In the genomic region with DNA sequence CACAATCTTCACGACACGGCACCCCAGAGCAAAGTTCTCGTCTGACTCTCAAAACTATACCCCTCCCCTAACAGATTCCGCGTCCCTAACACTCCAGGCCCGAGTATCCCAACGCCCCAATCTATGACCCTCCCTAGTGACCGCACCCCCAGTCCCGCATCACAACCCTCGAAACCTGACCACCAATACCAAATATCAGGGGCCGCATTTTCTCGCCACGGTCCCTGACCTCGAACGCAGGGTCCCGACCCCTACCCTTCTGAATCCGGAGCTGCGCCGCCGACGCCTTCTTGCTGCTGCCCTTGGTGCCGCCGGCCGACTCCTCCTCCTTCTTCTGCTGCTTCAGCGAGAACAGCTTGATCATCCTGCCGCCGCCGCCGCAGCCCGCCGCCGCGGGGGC, we compare ENCODE assay signal across 8 mouse cellular contexts. TPM values are rescaled to one million over a fixed set of nuclear protein-coding genes. Genes with fewer than 3 reads are reported as not detected.
DNase-seq lines count a peak whose midpoint lies in the region; ATAC-seq and TF ChIP-seq lines count a peak whose summit lies in the region.

No protein-coding gene starts in this region.

- no peaks in the 10 kb centered on the region for H3K9me3 ChIP-seq in lung, postnatal 0 days (ENCODE audit: low read length)
- no peaks in the 10 kb centered on the region for H3K9me3 ChIP-seq in forebrain, embryonic 14.5 days (replicated peaks; ENCODE audit: control insufficient read depth, low read length)
- no peaks in the 10 kb centered on the region for H3K9me3 ChIP-seq in liver, postnatal 0 days (ENCODE audit: low read length)

- peak overlapping the region; percentile 62 for H3K4me2 ChIP-seq in lung, postnatal 0 days (replicated peaks; ENCODE audit: low read depth, low read length)
- H3K4me2 ChIP-seq in forebrain, embryonic 14.5 days (ENCODE audit: low read length): peak overlapping the region; percentile 92
- H3K4me2 ChIP-seq in liver, postnatal 0 days (ENCODE audit: low read depth, low read length): peak overlapping the region; percentile 85

- peak overlapping the region; percentile 99 for H3K9ac ChIP-seq in lung, postnatal 0 days (replicated peaks; ENCODE audit: low read depth)
- peak overlapping the region; percentile 95 for H3K9ac ChIP-seq in forebrain, embryonic 14.5 days (ENCODE audit: low read length)
- peak overlapping the region; percentile 100 for H3K9ac ChIP-seq in liver, postnatal 0 days (replicated peaks)

- under 1% methylated on average over 28 of the region's 33 CpGs for WGBS in lung, postnatal 0 days
- under 1% methylated on average over 29 of the region's 33 CpGs for WGBS in forebrain, embryonic 14.5 days
- under 1% methylated on average over 32 of the region's 33 CpGs for WGBS in liver, postnatal 0 days (ENCODE audit: insufficient replicate concordance)

- TF ChIP-seq CTCF in lung, postnatal 0 days (IDR thresholded peaks at IDR 0.05): no peak
- no peak for TF ChIP-seq CTCF in liver, postnatal 0 days (IDR thresholded peaks at IDR 0.05; ENCODE audit: low read depth)

- peak overlapping the region; percentile 100 for H3K27ac ChIP-seq in lung, postnatal 0 days (ENCODE audit: low read length)
- peak overlapping the region; percentile 100 for H3K27ac ChIP-seq in forebrain, embryonic 14.5 days (ENCODE audit: low read depth, low read length)
- H3K27ac ChIP-seq in liver, postnatal 0 days (ENCODE audit: low read depth): peak overlapping the region; percentile 100

- H3K36me3 ChIP-seq in lung, postnatal 0 days (ENCODE audit: insufficient read depth, low read length): peaks cover 7% of the 10 kb centered on the region; the same call in 1 of the 2 replicates
- peaks cover 30% of the 10 kb centered on the region for H3K36me3 ChIP-seq in forebrain, embryonic 14.5 days (ENCODE audit: control insufficient read depth, insufficient read depth, low read length)
- H3K36me3 ChIP-seq in liver, postnatal 0 days (replicated peaks; ENCODE audit: insufficient read depth, low read length): peaks cover 24% of the 10 kb centered on the region

- peaks cover 29% of the 10 kb centered on the region for H3K4me1 ChIP-seq in lung, postnatal 0 days (ENCODE audit: insufficient read depth, low read depth, low read length)
- peaks cover 25% of the 10 kb centered on the region for H3K4me1 ChIP-seq in forebrain, embryonic 14.5 days (ENCODE audit: control insufficient read depth, insufficient read depth, low read length)
- H3K4me1 ChIP-seq in liver, postnatal 0 days (ENCODE audit: insufficient read depth): peaks cover 39% of the 10 kb centered on the region

- ATAC-seq in lung, postnatal 0 days: peak; percentile 6
- ATAC-seq in forebrain, embryonic 14.5 days: peak; percentile 1
- ATAC-seq in liver, postnatal 0 days: peak; percentile 14

- TF ChIP-seq EP300 in lung, postnatal 0 days (IDR thresholded peaks at IDR 0.05): no peak
- TF ChIP-seq EP300 in liver, postnatal 0 days (IDR thresholded peaks at IDR 0.05; ENCODE audit: low read depth): no peak

- DNase-seq in cerebellum, adult 8-10 months: peak; percentile 56
- no peak for DNase-seq in cerebellum, adult 11 months
- DNase-seq in lung, postnatal 0 days (ENCODE audit: low spot score): peak; percentile 77
- DNase-seq in lung, postnatal 14 days: no peak
- no peak for DNase-seq in forebrain, embryonic 14.5 days (ENCODE audit: low spot score)
- no peak for DNase-seq in liver, postnatal 0 days
- DNase-seq in thymus, postnatal 14 days: no peak
- DNase-seq in left cerebral cortex, adult 8-10 months (ENCODE audit: low spot score in 2 of 2): no peak

- H3K4me3 ChIP-seq in lung, postnatal 0 days (ENCODE audit: low read depth, low read length): peak overlapping the region; percentile 84
- H3K4me3 ChIP-seq in forebrain, embryonic 14.5 days (ENCODE audit: low read depth, low read length): peak overlapping the region; percentile 73
- H3K4me3 ChIP-seq in liver, postnatal 0 days (ENCODE audit: low read depth, low read length): peak overlapping the region; percentile 85

- no peaks in the 10 kb centered on the region for H3K27me3 ChIP-seq in lung, postnatal 0 days (replicated peaks; ENCODE audit: insufficient read depth, low read length)
- peaks cover 5% of the 10 kb centered on the region for H3K27me3 ChIP-seq in forebrain, embryonic 14.5 days (replicated peaks; ENCODE audit: control insufficient read depth, insufficient read depth, low read length)
- H3K27me3 ChIP-seq in liver, postnatal 0 days (ENCODE audit: insufficient read depth, low read length): no peaks in the 10 kb centered on the region

RNA-seq across cellular contexts. Expression of a gene that starts 0.7 kb away (rescaled TPM):
- 67.8 and 78.1 TPM in 2 replicates for polyA plus RNA-seq in lung, postnatal 0 days (2015; fragmentation: Nextera tagmentation; extraction: Ambion mirVana)
- 73.4 and 77.9 TPM in 2 replicates for polyA plus RNA-seq in forebrain, embryonic 14.5 days (2014; fragmentation: Nextera tagmentation; extraction: Ambion mirVana)
- polyA plus RNA-seq in liver, postnatal 0 days (2015; fragmentation: Nextera tagmentation; extraction: Ambion mirVana): 53.8 and 59.8 TPM in 2 replicates
- total RNA-seq in left cerebral cortex, adult 8-10 months (2022): 100 to 1,000 TPM; 220 to 248 (median 229) TPM

RNA-seq across cellular contexts. Expression of a gene that starts 2.8 kb away (rescaled TPM):
- polyA plus RNA-seq in lung, postnatal 0 days (2015; fragmentation: Nextera tagmentation; extraction: Ambion mirVana): 254 and 264 TPM in 2 replicates
- polyA plus RNA-seq in forebrain, embryonic 14.5 days (2014; fragmentation: Nextera tagmentation; extraction: Ambion mirVana): 189 and 215 TPM in 2 replicates
- polyA plus RNA-seq in liver, postnatal 0 days (2015; fragmentation: Nextera tagmentation; extraction: Ambion mirVana): 132 TPM in 2 replicates
- total RNA-seq in left cerebral cortex, adult 8-10 months (2022): 100 to 1,000 TPM; 152 to 158 (median 152) TPM

RNA-seq across cellular contexts. Expression of a gene that starts 17.2 kb away (rescaled TPM):
- 2.0 and 2.1 TPM in 2 replicates for polyA plus RNA-seq in lung, postnatal 0 days (2015; fragmentation: Nextera tagmentation; extraction: Ambion mirVana)
- 4.0 and 6.3 TPM in 2 replicates for polyA plus RNA-seq in forebrain, embryonic 14.5 days (2014; fragmentation: Nextera tagmentation; extraction: Ambion mirVana)
- 0.26 and 0.29 TPM in 2 replicates for polyA plus RNA-seq in liver, postnatal 0 days (2015; fragmentation: Nextera tagmentation; extraction: Ambion mirVana)
- total RNA-seq in left cerebral cortex, adult 8-10 months (2022): 10 to 100 TPM; 12.2 to 14.3 (median 13.1) TPM

RNA-seq across cellular contexts. Expression of a gene that starts 27.5 kb away (rescaled TPM):
- polyA plus RNA-seq in lung, postnatal 0 days (2015; fragmentation: Nextera tagmentation; extraction: Ambion mirVana): 11.9 and 12.2 TPM in 2 replicates
- polyA plus RNA-seq in forebrain, embryonic 14.5 days (2014; fragmentation: Nextera tagmentation; extraction: Ambion mirVana): 34.7 and 41.1 TPM in 2 replicates
- polyA plus RNA-seq in liver, postnatal 0 days (2015; fragmentation: Nextera tagmentation; extraction: Ambion mirVana): 5.6 and 7.2 TPM in 2 replicates
- total RNA-seq in left cerebral cortex, adult 8-10 months (2022): 10 to 100 TPM; 34.2 to 36.9 (median 34.3) TPM

RNA-seq across cellular contexts. Expression of a gene that starts 38.5 kb away (rescaled TPM):
- polyA plus RNA-seq in lung, postnatal 0 days (2015; fragmentation: Nextera tagmentation; extraction: Ambion mirVana): 85.6 and 87.2 TPM in 2 replicates
- 266 and 317 TPM in 2 replicates for polyA plus RNA-seq in forebrain, embryonic 14.5 days (2014; fragmentation: Nextera tagmentation; extraction: Ambion mirVana)
- 56.0 and 59.1 TPM in 2 replicates for polyA plus RNA-seq in liver, postnatal 0 days (2015; fragmentation: Nextera tagmentation; extraction: Ambion mirVana)
- total RNA-seq in left cerebral cortex, adult 8-10 months (2022): 100 to 1,000 TPM; 218 to 241 (median 229) TPM

Comparison
In these comparisons a context has a peak if more than half of its experiments do, and no peak if none do; other contexts are left out.
1. DNase-seq: peak in cerebellum, adult 8-10 months (single experiment) and lung, postnatal 0 days (single experiment); none in cerebellum, adult 11 months (single experiment), lung, postnatal 14 days (single experiment), forebrain, embryonic 14.5 days (single experiment), liver, postnatal 0 days (single experiment), thymus, postnatal 14 days (single experiment) and left cerebral cortex, adult 8-10 months (0 of 2).
2. Peak in every context shown above with its lines, with median percentiles within 50 percentile points of each other: ATAC-seq, H3K27ac ChIP-seq, H3K4me2 ChIP-seq, H3K4me3 ChIP-seq and H3K9ac ChIP-seq.